Mouse (Mus musculus) embryo, embryonic 10.5 days (tissue): ENCODE data around the gene Syvn1.

Experiments used
- DNase-seq: peaks from one replicate; pipeline ENCODE4 v3.0.0-alpha.2; 2015; ENCODE audit warnings: low spot score

The Syvn1 gene

GRCm38 (mm10) chr19:6040002-6040401 is 6.4 kb upstream of the Syvn1 start:
- no peak for DNase-seq

- DNase-seq: no peak
Measured at GRCm38 (mm10) chr19:6042293-6042692, 4.1 kb upstream of the Syvn1 start.

GRCm38 (mm10) chr19:6044102-6044501 is 2.3 kb upstream of the Syvn1 start:
- DNase-seq: peak; percentile 54

GRCm38 (mm10) chr19:6045366-6046293 is 746 bp upstream of the Syvn1 start:
- DNase-seq: no peak

- no peak for DNase-seq
Measured at GRCm38 (mm10) chr19:6047154-6047898, 950 bp downstream of the Syvn1 start.

GRCm38 (mm10) chr19:6047899-6048166 is 1.5 kb downstream of the Syvn1 start:
- no peak for DNase-seq

GRCm38 (mm10) chr19:6048681-6049410 is 2.5 kb downstream of the Syvn1 start:
- no peak for DNase-seq

- DNase-seq: no peak
Measured at GRCm38 (mm10) chr19:6052516-6052915, 6.1 kb downstream of the Syvn1 start.

- DNase-seq: no peak
Measured at GRCm38 (mm10) chr19:6054296-6054695, 7.9 kb downstream of the Syvn1 start.

GRCm38 (mm10) chr19:6056696-6057095 is 10.3 kb downstream of the Syvn1 start:
- no peak for DNase-seq

- DNase-seq: peak; percentile 98
Measured at GRCm38 (mm10) chr19:6057313-6058096, 11.1 kb downstream of the Syvn1 start, which contains the start of the genes Mrpl49 and Fau. Gene Mrpl49, minus strand, starts transcription at chr19:6057785. Gene Fau, plus strand, starts transcription at chr19:6057844.

GRCm38 (mm10) chr19:6058513-6058912 is 12.1 kb downstream of the Syvn1 start:
- no peak for DNase-seq

GRCm38 (mm10) chr19:6058966-6059365 is 12.6 kb downstream of the Syvn1 start:
- DNase-seq: no peak

GRCm38 (mm10) chr19:6061021-6061533 is 14.7 kb downstream of the Syvn1 start, which contains the start of gene Znhit2:
Gene Znhit2, plus strand, starts transcription at chr19:6061192.
- DNase-seq: peak; percentile 97

- DNase-seq: peak; percentile 44
Measured at GRCm38 (mm10) chr19:6061641-6062302, 15.4 kb downstream of the Syvn1 start.

- DNase-seq: no peak
Measured at GRCm38 (mm10) chr19:6062418-6062817, 16.0 kb downstream of the Syvn1 start.

GRCm38 (mm10) chr19:6063081-6063480 is 16.7 kb downstream of the Syvn1 start:
- no peak for DNase-seq

- no peak for DNase-seq
Measured at GRCm38 (mm10) chr19:6066571-6066970, 20.2 kb downstream of the Syvn1 start.

GRCm38 (mm10) chr19:6067011-6067723 is 20.8 kb downstream of the Syvn1 start:
- DNase-seq: peak; percentile 90
